Mouse (Mus musculus) myocyte (in vitro differentiated cells): ENCODE results near the gene Tent4b. TPM values are rescaled to one million over a fixed set of nuclear protein-coding genes. Genes with fewer than 3 reads are reported as not detected.

Experiments used
- H3K27me3 ChIP-seq: one replicate; pipeline ENCODE4 v1.6.1; 2011; ENCODE audit not compliant: control insufficient read depth, insufficient read depth, insufficient read length
- H3K36me3 ChIP-seq: one replicate; pipeline ENCODE4 v1.6.1; 2011; ENCODE audit not compliant: control insufficient read depth, insufficient read depth
- H3K4me2 ChIP-seq: one replicate; pipeline ENCODE4 v1.6.1; 2011; ENCODE audit warnings: low read depth, control low read depth
- H3K4me3 ChIP-seq: one replicate; pipeline ENCODE4 v1.5.1; 2011; ENCODE audit warnings: mild to moderate bottlenecking, control low read depth, moderate library complexity
- H3K79me2 ChIP-seq: one replicate; pipeline ENCODE4 v1.6.1; 2011; ENCODE audit not compliant: control insufficient read depth, insufficient read depth
- H3ac ChIP-seq: one replicate; pipeline ENCODE4 v1.6.1; 2011; ENCODE audit not compliant: control insufficient read depth, insufficient read length
- CEBPB ChIP-seq: IDR thresholded peaks from 2 replicates; pipeline ENCODE4 v1.6.1; 2011; ENCODE audit warnings: mild to moderate bottlenecking, moderate library complexity; ENCODE audit not compliant: poor library complexity, insufficient read depth, severe bottlenecking
- E2F4 ChIP-seq: IDR thresholded peaks from one replicate; pipeline ENCODE4 v1.6.1; 2011; ENCODE audit warnings: mild to moderate bottlenecking, control low read depth, moderate library complexity; ENCODE audit not compliant: insufficient read depth
- MAX ChIP-seq: IDR thresholded peaks from one replicate; pipeline ENCODE4 v1.6.1; 2011; ENCODE audit warnings: low read depth, mild to moderate bottlenecking, control low read depth
- MYOD1 ChIP-seq, 3 experiments: IDR thresholded peaks; one replicate each; pipeline ENCODE4 v1.6.1; 2011; ENCODE audit warnings: control low read depth in 2 of 3, low read depth in 2 of 3, mild to moderate bottlenecking in 2 of 3, moderate library complexity in 1 of 3; ENCODE audit not compliant: insufficient read length in 2 of 3, control insufficient read depth in 1 of 3
- MYOG ChIP-seq, 3 experiments: IDR thresholded peaks; one replicate each; pipeline ENCODE4 v1.6.1; 2011; ENCODE audit warnings: control low read depth in 2 of 3, low read depth in 2 of 3, mild to moderate bottlenecking in 2 of 3; ENCODE audit not compliant: insufficient read length in 2 of 3, control insufficient read depth in 1 of 3, insufficient read depth in 1 of 3
- POLR2A ChIP-seq: IDR thresholded peaks from one replicate; pipeline ENCODE4 v1.6.1; 2011; ENCODE audit warnings: low read depth, mild to moderate bottlenecking, control low read depth, moderate library complexity; ENCODE audit not compliant: insufficient read length
- POLR2AphosphoS2 ChIP-seq: IDR thresholded peaks from one replicate; pipeline ENCODE4 v1.6.1; 2011; ENCODE audit warnings: low read depth, control low read depth; ENCODE audit not compliant: insufficient read length
- REST ChIP-seq: IDR thresholded peaks from one replicate; pipeline ENCODE4 v1.6.1; 2011; ENCODE audit warnings: mild to moderate bottlenecking, control low read depth, moderate library complexity; ENCODE audit not compliant: insufficient read depth, insufficient read length
- SRF ChIP-seq: IDR thresholded peaks from one replicate; pipeline ENCODE4 v1.6.1; 2011; ENCODE audit warnings: low read depth; ENCODE audit not compliant: control insufficient read depth, insufficient read length
- TCF12 ChIP-seq: IDR thresholded peaks from one replicate; pipeline ENCODE4 v1.6.1; 2011; ENCODE audit warnings: mild to moderate bottlenecking, control low read depth; ENCODE audit not compliant: poor library complexity, insufficient read depth, severe bottlenecking
- TCF3 ChIP-seq: IDR thresholded peaks from one replicate; pipeline ENCODE4 v1.6.1; 2011; ENCODE audit warnings: low read depth, control low read depth; ENCODE audit not compliant: insufficient read length
- USF1 ChIP-seq: IDR thresholded peaks from one replicate; pipeline ENCODE4 v1.6.1; 2011; ENCODE audit warnings: low read depth, mild to moderate bottlenecking, control low read depth, moderate library complexity
- polyA plus RNA-seq: library from polyadenylated mRNA; unstranded; fragments of >200 nt; fragmentation: generic; extraction: Trizol; gene quantifications from one replicate; pipeline ENCODE4 v1.2.1, GENCODE M21; 2012; ENCODE audit warnings: missing spikeins

The Tent4b gene
- polyA plus RNA-seq, 1 experiment, result 10.7 TPM

DNA sequence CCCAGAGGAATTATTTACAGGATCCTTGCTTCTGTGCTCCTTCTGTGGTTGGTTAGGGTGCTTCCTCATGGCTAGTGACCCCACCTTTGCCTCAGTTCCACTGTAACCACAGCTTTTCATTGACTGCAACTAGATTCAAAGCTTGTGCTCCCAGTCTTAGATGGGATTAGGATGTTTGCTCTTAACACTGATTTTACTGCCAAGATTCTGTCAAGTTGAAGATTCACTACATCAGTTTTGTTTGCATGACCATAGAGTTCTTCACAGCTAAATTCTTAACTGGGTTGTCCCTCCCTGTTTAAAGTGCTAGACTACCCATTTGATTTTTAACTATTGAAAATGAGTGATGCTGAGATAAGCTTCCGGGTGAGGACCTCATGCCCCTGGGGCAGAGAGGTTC, 29.3 kb downstream of the Tent4b start:
- no peak overlapping the region for H3ac ChIP-seq
- no peaks in the 10 kb centered on the region for H3K27me3 ChIP-seq
- H3K4me2 ChIP-seq, result no peak overlapping the region
- no peaks in the 10 kb centered on the region for H3K36me3 ChIP-seq
- no peak overlapping the region for H3K4me3 ChIP-seq
- H3K79me2 ChIP-seq, result peaks cover 81% of the 10 kb centered on the region
- TF ChIP-seq SRF (no peak), MAX (no peak), POLR2AphosphoS2 (no peak), E2F4 (no peak), TCF3 (no peak), CEBPB (no peak), MYOD1 (IDR thresholded peaks at IDR 0.05; ENCODE audit: control insufficient read depth in 1 of 3, insufficient read length in 2 of 3, low read depth in 2 of 3) (no peak), USF1 (no peak), TCF12 (no peak), REST (no peak), MYOG (IDR thresholded peaks at IDR 0.05; ENCODE audit: control insufficient read depth in 1 of 3, insufficient read depth in 1 of 3, insufficient read length in 2 of 3, low read depth in 2 of 3) (no peak), POLR2A (no peak)

DNA sequence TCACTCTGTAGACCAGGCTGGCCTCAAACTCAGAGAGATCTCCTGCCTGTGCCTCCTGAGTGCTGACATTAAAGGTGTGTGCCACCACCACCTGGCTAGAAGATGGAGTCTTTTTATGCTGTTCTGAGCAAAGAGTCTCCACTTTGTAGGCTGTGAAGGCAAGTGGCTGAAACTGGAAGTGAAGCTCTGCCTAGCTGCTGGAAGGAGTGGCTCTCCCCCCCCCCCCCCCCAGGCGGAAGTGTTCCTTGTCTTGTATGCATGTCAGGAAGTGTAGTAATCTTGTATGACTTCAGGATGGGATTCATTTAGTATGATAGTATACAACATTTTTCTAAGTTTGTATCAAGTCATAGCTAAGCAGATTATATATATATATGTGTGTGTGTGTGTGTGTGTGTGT, 29.8 kb downstream of the Tent4b start:
- H3K4me2 ChIP-seq, result no peak overlapping the region
- H3K4me3 ChIP-seq, result no peak overlapping the region
- peaks cover 76% of the 10 kb centered on the region for H3K79me2 ChIP-seq
- H3ac ChIP-seq, result no peak overlapping the region
- TF ChIP-seq REST, result no peak
- no peak for TF ChIP-seq TCF3
- TF ChIP-seq E2F4, result no peak
- no peak for TF ChIP-seq CEBPB
- no peak for TF ChIP-seq TCF12
- TF ChIP-seq MYOD1 (IDR thresholded peaks at IDR 0.05; ENCODE audit: control insufficient read depth in 1 of 3, insufficient read length in 2 of 3, low read depth in 2 of 3), result no peak
- TF ChIP-seq MAX, result no peak
- no peak for TF ChIP-seq MYOG (IDR thresholded peaks at IDR 0.05; ENCODE audit: control insufficient read depth in 1 of 3, insufficient read depth in 1 of 3, insufficient read length in 2 of 3, low read depth in 2 of 3)
- no peak for TF ChIP-seq USF1
- TF ChIP-seq POLR2A, result no peak
- TF ChIP-seq SRF, result no peak
- H3K27me3 ChIP-seq, result no peaks in the 10 kb centered on the region
- H3K36me3 ChIP-seq, result no peaks in the 10 kb centered on the region

DNA sequence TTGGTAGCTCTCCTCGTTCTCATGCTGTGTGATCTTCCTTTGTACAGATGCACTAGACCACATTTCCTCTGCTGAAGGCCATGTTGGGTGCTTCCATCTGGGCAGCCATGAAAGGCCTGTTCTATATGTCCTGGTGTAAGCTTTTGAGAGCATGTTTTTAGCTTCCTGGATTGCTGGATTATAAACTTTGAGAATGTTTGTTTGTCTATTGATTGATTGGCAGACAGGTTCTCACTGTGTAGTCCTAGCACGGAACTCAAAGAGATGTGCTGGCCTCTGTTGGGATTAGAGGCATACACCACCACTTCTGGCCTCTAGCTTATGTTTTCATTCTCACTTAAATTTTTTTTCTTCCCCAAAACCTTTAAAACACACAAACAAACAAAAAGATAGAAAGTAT, 37.7 kb downstream of the Tent4b start:
- H3K36me3 ChIP-seq, result peaks cover 4% of the 10 kb centered on the region
- no peak overlapping the region for H3K4me3 ChIP-seq
- TF ChIP-seq TCF12 (no peak), MYOG (IDR thresholded peaks at IDR 0.05; ENCODE audit: control insufficient read depth in 1 of 3, insufficient read depth in 1 of 3, insufficient read length in 2 of 3, low read depth in 2 of 3) (no peak), SRF (no peak), REST (no peak), MYOD1 (IDR thresholded peaks at IDR 0.05; ENCODE audit: control insufficient read depth in 1 of 3, insufficient read length in 2 of 3, low read depth in 2 of 3) (no peak), TCF3 (no peak), POLR2AphosphoS2 (no peak)
- peaks cover 33% of the 10 kb centered on the region for H3K79me2 ChIP-seq
- no peak overlapping the region for H3K4me2 ChIP-seq
- H3ac ChIP-seq, result no peak overlapping the region
- no peaks in the 10 kb centered on the region for H3K27me3 ChIP-seq

DNA sequence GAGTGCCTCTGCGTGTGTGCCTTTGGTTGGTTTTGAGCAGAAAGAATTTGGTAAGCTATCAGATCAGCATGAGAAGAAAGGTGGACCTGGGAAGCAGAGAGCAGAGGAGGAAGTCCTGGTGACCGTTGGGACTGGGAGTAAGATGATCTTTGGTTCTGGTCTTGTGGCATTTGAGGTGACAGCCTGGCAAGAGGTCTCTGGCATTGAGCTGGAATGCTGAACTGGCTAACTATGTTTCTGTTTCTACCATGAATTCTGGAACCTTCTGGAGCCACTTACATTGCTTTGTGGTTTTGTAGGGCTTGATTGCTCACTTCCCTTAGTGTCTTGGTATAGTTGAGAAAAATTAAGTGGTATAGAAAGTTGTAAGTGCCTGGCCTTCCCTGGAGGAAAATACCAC, 38.6 kb downstream of the Tent4b start:
- H3K79me2 ChIP-seq, result peaks cover 24% of the 10 kb centered on the region
- no peak for TF ChIP-seq SRF
- TF ChIP-seq E2F4, result no peak
- TF ChIP-seq MAX, result no peak
- no peak for TF ChIP-seq MYOG (IDR thresholded peaks at IDR 0.05; ENCODE audit: control insufficient read depth in 1 of 3, insufficient read depth in 1 of 3, insufficient read length in 2 of 3, low read depth in 2 of 3)
- no peak for TF ChIP-seq POLR2AphosphoS2
- peaks cover 4% of the 10 kb centered on the region for H3K36me3 ChIP-seq
- H3ac ChIP-seq, result no peak overlapping the region
- no peaks in the 10 kb centered on the region for H3K27me3 ChIP-seq
- no peak overlapping the region for H3K4me2 ChIP-seq
- H3K4me3 ChIP-seq, result no peak overlapping the region

DNA sequence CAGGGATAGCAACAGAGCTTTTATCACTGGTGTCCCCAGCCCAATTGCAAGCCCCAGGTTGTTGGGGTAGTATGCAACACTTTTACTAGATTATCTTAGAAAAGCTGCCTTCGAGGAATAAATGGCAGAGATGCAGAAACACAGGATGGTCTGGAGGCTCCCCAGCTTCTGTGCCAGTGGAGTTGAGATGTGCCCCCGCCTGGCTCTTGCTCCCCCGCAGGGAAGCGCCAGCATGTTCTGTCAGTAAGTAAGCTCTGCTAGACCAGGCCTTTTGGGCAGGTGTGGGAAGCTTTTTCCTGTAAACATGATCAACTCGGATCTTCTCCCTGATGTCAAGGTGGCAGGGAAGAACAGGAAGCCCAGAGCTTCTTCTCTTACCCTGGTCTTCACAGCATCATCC, 40.3 kb downstream of the Tent4b start:
- peaks cover 24% of the 10 kb centered on the region for H3K79me2 ChIP-seq
- H3ac ChIP-seq, result no peak overlapping the region
- no peak for TF ChIP-seq TCF12
- no peak for TF ChIP-seq MYOG (IDR thresholded peaks at IDR 0.05; ENCODE audit: control insufficient read depth in 1 of 3, insufficient read depth in 1 of 3, insufficient read length in 2 of 3, low read depth in 2 of 3)
- H3K4me2 ChIP-seq, result no peak overlapping the region
- H3K27me3 ChIP-seq, result no peaks in the 10 kb centered on the region
- peaks cover 4% of the 10 kb centered on the region for H3K36me3 ChIP-seq
- H3K4me3 ChIP-seq, result no peak overlapping the region
